Mouse (Mus musculus) G1E (cell line): ENCODE results near the gene Kif13a.

Source experiments
- CTCF ChIP-seq: IDR thresholded peaks from 2 replicates; pipeline ENCODE4 v1.5.1; 2012; ENCODE audit warnings: low read depth, low read length, inconsistent platforms, mixed read lengths
- TAL1 ChIP-seq: conservative IDR thresholded peaks from 2 replicates; pipeline ENCODE4 v1.6.1; 2012; ENCODE audit warnings: low read depth, low read length, inconsistent platforms, mixed read lengths

GRCm38 (mm10) chr13:46715976-46716639 is 213.6 kb downstream of the Kif13a start:
- TF ChIP-seq CTCF: no peak
- TF ChIP-seq TAL1: no peak
